Mouse (Mus musculus) heart, embryonic 11.5 days (tissue): ENCODE results near the gene Cntnap5b. TPM values are rescaled to one million over a fixed set of nuclear protein-coding genes. Genes with fewer than 3 reads are reported as not detected.

ENCODE experiments used
- ATAC-seq: fragments of 200-750 bp; cut with Nextera tagmentation; replicated peaks from 2 replicates; pipeline ENCODE4 v1.8.0; 2017; ENCODE audit warnings: moderate library complexity; ENCODE audit not compliant: insufficient number of reproducible peaks, low FRiP score, low TSS enrichment
- H3K27ac ChIP-seq: fragments of 300-500 bp; sonication (generic); 2 replicates; pipeline ENCODE4 v1.5.1; 2014; ENCODE audit warnings: mild to moderate bottlenecking, low read depth, low read length
- H3K27me3 ChIP-seq: fragments of 300-500 bp; sonication (generic); 2 replicates; pipeline ENCODE4 v1.6.1; 2014; ENCODE audit warnings: mild to moderate bottlenecking, low read length, mixed read lengths; ENCODE audit not compliant: control insufficient read depth, insufficient read depth
- H3K36me3 ChIP-seq: fragments of 300-500 bp; sonication (generic); 2 replicates; pipeline ENCODE4 v1.6.1; 2014; ENCODE audit warnings: mild to moderate bottlenecking, low read length, moderate library complexity, mixed read lengths; ENCODE audit not compliant: control insufficient read depth, insufficient read depth
- H3K4me1 ChIP-seq: fragments of 300-500 bp; sonication (generic); 2 replicates; pipeline ENCODE4 v1.6.1; 2014; ENCODE audit warnings: low read length; ENCODE audit not compliant: control insufficient read depth, insufficient read depth
- H3K4me2 ChIP-seq: fragments of 300-500 bp; sonication (generic); 2 replicates; pipeline ENCODE4 v1.6.1; 2014; ENCODE audit warnings: mild to moderate bottlenecking, moderate library complexity
- H3K4me3 ChIP-seq: fragments of 300-500 bp; sonication (generic); 2 replicates; pipeline ENCODE4 v1.5.1; 2014; ENCODE audit warnings: low read depth, low read length
- H3K9ac ChIP-seq: fragments of 300-500 bp; sonication (generic); 2 replicates; pipeline ENCODE4 v1.6.1; 2014; ENCODE audit warnings: mild to moderate bottlenecking, low read depth, low read length, moderate library complexity
- H3K9me3 ChIP-seq: fragments of 300-500 bp; sonication (generic); replicated peaks from 2 replicates; pipeline ENCODE4 v1.6.1; 2016; ENCODE audit warnings: low read length; ENCODE audit not compliant: control insufficient read depth
- WGBS: fragments of 180-500 bp; shearing (Covaris S2); extraction: QIAGEN DNeasy Blood & Tissue Kit; methylation state at CpG from one replicate; pipeline ENCODE4 v1.1.7; 2014; ENCODE audit not compliant: insufficient replicate concordance; 5-methylcytosine and 5-hydroxymethylcytosine counted together
- polyA plus RNA-seq: library from polyadenylated mRNA; unstranded; fragments of >200 nt; fragmentation: Nextera tagmentation; extraction: Ambion mirVana; gene quantifications from 2 replicates; pipeline ENCODE4 v1.2.1, GENCODE M21; 2014

Cntnap5b gene
- polyA plus RNA-seq, 1 experiment from 2014 or later = not detected

DNA sequence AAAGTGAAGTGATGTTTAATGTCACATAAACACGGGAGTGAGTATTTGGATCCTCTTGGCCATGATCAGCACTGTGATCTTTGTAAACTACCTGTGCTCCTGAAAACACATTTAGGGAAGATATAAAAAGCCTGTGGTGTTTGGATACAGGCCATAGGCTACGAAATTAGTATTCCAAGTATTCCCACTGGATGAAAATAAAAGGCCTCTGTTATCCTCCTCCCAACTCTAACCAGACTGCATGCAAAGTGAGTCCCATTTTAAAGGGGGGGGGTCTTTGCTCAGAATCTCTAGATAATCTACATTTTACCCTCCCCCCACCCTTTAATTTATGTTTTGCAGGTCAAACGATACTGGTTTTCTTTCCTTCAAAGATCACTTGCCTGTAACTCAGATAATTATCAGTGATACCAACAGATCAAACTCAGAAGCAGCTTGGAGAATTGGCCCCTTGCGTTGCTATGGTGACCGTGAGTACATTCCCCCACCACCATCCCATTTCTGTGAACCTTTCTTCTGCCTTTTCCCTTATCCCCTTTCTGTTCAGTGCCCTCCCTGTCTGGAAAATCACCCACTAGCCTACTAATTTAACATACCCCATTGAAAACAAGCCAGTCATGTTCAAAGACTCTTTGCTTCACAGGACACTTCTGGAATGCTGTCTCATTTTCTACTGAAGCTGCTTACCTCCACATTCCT is 597.0 kb downstream of the Cntnap5b start:
- H3K27ac ChIP-seq = no peak overlapping the region
- H3K4me3 ChIP-seq = no peak overlapping the region
- no peaks in the 10 kb centered on the region for H3K4me1 ChIP-seq
- no peaks in the 10 kb centered on the region for H3K27me3 ChIP-seq
- H3K9me3 ChIP-seq = no peaks in the 10 kb centered on the region
- 76% methylated on average over 5 of the region's 5 CpGs for WGBS
- no peaks in the 10 kb centered on the region for H3K36me3 ChIP-seq
- no peak overlapping the region for H3K4me2 ChIP-seq
- no peak for ATAC-seq
- H3K9ac ChIP-seq = no peak overlapping the region

DNA sequence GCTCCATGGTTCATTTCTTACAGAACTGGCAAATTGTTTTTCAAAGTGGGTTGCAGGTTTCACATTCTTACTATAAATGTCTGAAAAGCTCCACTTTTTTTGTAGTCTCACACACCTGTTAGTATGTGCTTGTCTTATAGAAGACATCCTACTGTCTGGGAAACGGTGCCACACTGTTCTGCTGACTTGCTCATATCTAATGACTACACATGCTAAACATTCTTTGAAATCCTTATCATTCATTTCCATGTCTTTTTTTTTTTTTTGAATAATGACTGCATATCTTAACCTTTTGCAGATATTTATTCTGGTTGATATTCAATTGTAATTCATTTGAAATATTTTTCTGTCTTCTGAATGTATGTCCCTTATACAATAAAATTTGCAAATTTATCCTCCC is 613.7 kb downstream of the Cntnap5b start:
- H3K36me3 ChIP-seq = no peaks in the 10 kb centered on the region
- WGBS = 59% methylated on average over 1 of the region's 1 CpGs
- ATAC-seq = no peak

DNA sequence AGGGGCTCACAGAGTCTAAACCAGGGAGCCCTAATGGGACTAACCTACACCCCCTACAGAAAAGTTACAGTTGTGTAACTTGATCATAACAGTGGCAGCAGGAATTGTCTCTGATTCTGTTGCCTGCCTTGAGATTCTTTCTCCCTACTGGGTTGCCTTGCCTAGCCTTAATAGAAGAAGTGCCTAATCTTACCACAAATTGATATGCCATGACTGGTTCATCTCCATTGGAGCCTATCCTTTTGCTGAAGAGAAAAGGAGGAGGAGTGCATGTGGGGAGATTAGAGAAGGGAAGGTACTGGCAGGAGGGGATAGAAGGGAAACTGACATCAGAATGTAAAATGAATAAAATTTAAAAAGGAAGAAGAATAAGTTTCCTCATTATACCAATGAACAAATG is 621.5 kb downstream of the Cntnap5b start:
- H3K27ac ChIP-seq = no peak overlapping the region
- H3K9ac ChIP-seq = no peak overlapping the region
- H3K4me2 ChIP-seq = no peak overlapping the region
- H3K9me3 ChIP-seq = no peaks in the 10 kb centered on the region
- no peak overlapping the region for H3K4me3 ChIP-seq
- no peak for ATAC-seq
- H3K27me3 ChIP-seq = no peaks in the 10 kb centered on the region
- H3K4me1 ChIP-seq = no peaks in the 10 kb centered on the region
- H3K36me3 ChIP-seq = no peaks in the 10 kb centered on the region

More for the DNA sequence above, 613.7 kb downstream of the Cntnap5b start:
- Histone ChIP-seq H3K9ac (no peak overlapping the region), H3K27ac (no peak overlapping the region), H3K4me3 (no peak overlapping the region), H3K9me3 (no peaks in the 10 kb centered on the region), H3K4me2 (no peak overlapping the region), H3K4me1 (no peaks in the 10 kb centered on the region), H3K27me3 (no peaks in the 10 kb centered on the region)

DNA sequence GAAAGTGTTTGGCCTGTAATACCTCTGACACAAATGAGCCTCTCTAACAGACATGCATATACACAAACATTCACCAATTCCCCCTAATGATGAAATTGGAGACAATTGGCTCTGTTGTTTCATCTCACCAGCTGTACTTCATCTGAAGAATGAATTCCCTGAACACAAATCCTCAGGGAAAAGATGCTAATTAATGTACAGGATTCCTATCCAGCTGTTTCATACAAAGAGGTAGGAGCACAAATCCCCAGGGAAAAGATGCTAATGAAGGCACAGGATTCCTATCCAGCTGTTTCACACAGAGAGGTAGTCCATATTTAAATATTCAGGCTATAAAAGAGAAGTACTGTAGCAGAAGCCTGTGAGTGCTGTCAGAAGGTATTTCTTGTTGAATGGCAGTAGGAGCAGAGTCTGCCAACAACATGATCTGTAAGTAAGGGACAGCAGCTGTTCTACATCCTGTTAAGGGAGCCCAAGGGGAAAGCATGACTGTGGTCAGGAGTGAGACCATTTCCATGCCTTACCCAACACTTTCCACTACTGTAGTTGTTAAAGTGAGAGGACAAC is 644.2 kb downstream of the Cntnap5b start:
- Histone ChIP-seq H3K9ac (no peak overlapping the region), H3K4me3 (no peak overlapping the region), H3K27ac (no peak overlapping the region), H3K9me3 (no peaks in the 10 kb centered on the region), H3K4me1 (no peaks in the 10 kb centered on the region), H3K27me3 (no peaks in the 10 kb centered on the region), H3K36me3 (no peaks in the 10 kb centered on the region), H3K4me2 (no peak overlapping the region)
- no peak for ATAC-seq

DNA sequence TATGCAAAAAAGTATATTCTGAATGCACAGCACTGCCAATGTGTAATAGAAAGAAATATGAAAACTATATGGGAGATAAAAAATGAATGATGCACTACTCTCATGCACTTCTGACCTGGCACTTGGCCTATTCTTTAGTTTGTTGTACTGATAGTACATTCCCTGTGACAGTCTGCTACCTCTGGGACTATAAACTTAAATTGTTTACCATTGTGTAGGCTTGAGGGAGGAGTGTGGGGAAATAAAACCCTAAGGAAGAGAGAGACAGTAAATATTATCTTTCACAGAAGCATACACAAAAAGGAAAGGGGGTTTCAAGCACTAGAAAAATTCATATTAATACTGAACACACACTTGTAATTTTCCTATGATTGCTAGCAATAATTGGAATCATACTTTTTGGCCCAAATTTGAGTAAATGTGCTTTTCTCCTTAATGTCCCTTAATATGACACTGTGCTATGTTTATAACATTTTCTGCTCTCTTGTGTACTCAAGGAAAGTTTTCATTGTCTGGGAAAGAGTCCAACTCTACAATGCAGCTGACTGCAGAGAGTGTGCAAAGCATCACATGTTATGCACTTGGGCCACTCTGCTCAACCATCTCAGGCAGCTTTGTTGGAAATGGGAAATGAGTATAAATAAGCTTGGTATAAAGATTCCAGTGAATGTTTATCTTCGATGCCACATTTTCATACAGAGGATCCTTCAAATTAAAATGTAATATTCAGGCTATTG is 657.6 kb downstream of the Cntnap5b start:
- Histone ChIP-seq H3K9me3 (no peaks in the 10 kb centered on the region), H3K27me3 (no peaks in the 10 kb centered on the region), H3K4me3 (no peak overlapping the region), H3K4me2 (no peak overlapping the region), H3K4me1 (no peaks in the 10 kb centered on the region), H3K27ac (no peak overlapping the region), H3K9ac (no peak overlapping the region), H3K36me3 (no peaks in the 10 kb centered on the region)
- 90% methylated on average over 1 of the region's 1 CpGs for WGBS
- no peak for ATAC-seq

DNA sequence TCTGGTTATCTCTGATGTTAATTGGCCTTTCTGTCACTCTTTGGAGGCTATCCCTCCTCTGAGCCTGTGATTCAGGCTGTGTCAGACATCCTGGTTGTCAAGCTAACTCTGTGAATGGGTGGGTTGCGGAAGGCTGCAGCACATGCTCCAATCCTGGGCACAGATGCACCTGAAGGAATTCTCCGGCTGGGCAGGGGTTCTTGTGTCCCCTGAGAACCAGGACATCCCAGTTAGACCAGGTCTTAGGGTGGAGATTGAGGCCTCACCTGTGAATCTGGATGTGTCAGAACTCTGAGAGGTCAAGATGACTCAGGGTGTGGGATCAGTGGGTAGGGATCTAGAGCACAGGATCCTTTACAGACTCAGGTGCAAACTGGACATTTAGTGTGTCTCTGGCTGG is 691.3 kb downstream of the Cntnap5b start:
- Histone ChIP-seq H3K9ac (no peak overlapping the region), H3K4me1 (no peaks in the 10 kb centered on the region), H3K4me3 (no peak overlapping the region), H3K36me3 (no peaks in the 10 kb centered on the region), H3K9me3 (no peaks in the 10 kb centered on the region), H3K4me2 (no peak overlapping the region), H3K27ac (no peak overlapping the region), H3K27me3 (no peaks in the 10 kb centered on the region)
- WGBS = 86% methylated on average over 2 of the region's 2 CpGs
- ATAC-seq = no peak

DNA sequence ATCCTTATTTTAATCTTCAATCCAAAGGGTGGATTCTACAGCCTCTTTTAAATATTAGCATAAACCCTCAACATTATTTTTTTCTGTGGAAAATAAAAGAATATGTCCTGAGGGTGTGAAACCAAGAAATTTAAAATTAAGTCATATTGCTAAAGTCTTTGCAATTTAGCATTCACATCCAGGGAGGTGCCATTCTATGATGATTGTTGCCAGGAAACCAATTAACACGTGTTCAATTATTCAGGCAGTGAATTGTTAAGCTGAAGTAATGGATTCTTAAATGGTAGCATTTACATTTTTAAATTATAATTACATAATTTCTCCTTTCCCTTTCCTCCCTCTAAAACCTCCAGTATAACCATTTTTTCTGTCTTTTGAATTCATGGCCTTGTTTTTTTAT is 692.7 kb downstream of the Cntnap5b start:
- Histone ChIP-seq H3K27me3 (no peaks in the 10 kb centered on the region), H3K27ac (no peak overlapping the region), H3K4me2 (no peak overlapping the region), H3K9me3 (no peaks in the 10 kb centered on the region), H3K9ac (no peak overlapping the region), H3K36me3 (no peaks in the 10 kb centered on the region), H3K4me1 (no peaks in the 10 kb centered on the region), H3K4me3 (no peak overlapping the region)
- WGBS = 58% methylated on average over 1 of the region's 1 CpGs
- no peak for ATAC-seq

DNA sequence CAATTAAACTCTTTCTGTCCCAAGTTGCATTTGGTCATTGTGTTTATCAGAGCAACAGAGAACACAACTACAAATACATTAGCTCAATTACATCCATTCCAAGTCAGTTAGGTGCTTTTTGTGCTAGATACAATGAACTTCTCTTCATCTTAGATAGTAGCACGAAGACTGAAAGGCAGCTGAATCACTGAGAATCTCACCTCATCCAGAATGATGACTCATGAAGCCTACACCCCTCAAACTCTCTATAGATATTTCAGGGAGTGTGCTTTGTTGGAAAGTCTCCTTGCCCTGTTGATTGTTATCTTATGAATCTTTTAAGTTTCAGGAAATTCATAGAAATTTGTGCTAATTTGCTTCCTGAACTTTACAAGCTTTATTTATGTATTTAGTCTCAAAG is 695.0 kb downstream of the Cntnap5b start:
- no peak overlapping the region for H3K9ac ChIP-seq
- no peak overlapping the region for H3K4me3 ChIP-seq
- no peaks in the 10 kb centered on the region for H3K4me1 ChIP-seq
- no peak for ATAC-seq
- WGBS = 66% methylated on average over 1 of the region's 1 CpGs
- H3K27me3 ChIP-seq = no peaks in the 10 kb centered on the region
- no peak overlapping the region for H3K4me2 ChIP-seq
- H3K9me3 ChIP-seq = no peaks in the 10 kb centered on the region
- no peak overlapping the region for H3K27ac ChIP-seq
- no peaks in the 10 kb centered on the region for H3K36me3 ChIP-seq

DNA sequence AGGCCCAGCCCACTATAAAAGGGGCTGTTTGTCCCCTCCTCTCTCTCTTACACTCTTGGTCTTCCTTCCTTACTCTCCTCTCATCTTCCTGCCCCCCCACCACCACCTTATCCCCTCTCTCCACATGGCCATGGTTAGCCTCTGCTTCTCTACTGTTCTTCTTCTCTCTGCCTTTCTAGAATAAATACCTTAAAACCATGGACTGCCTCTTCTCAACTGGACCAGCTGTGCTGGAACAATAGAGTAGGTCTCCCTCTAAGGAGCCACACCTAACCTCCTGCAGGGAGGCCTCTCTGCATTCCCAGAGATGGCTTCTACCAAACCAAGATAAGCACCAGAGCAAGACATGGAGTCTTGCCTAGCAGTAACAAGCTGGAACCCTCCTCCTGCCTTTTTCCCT is 737.3 kb downstream of the Cntnap5b start:
- no peak overlapping the region for H3K27ac ChIP-seq
- ATAC-seq = no peak
- H3K4me1 ChIP-seq = no peaks in the 10 kb centered on the region
- no peaks in the 10 kb centered on the region for H3K36me3 ChIP-seq
- no peaks in the 10 kb centered on the region for H3K27me3 ChIP-seq
- no peak overlapping the region for H3K9ac ChIP-seq
- no peak overlapping the region for H3K4me2 ChIP-seq
- no peak overlapping the region for H3K4me3 ChIP-seq
- no peaks in the 10 kb centered on the region for H3K9me3 ChIP-seq
